ENCODE assay signal across 8 mouse cellular contexts in genomic region chr1:119642367-119642766, GRCm38 (mm10). TPM values are rescaled to one million over a fixed set of nuclear protein-coding genes. Genes with fewer than 3 reads are reported as not detected.
DNase-seq lines count a peak whose midpoint lies in the region; ATAC-seq and TF ChIP-seq lines count a peak whose summit lies in the region.

No protein-coding gene starts in this region.

- no peaks in the 10 kb centered on the region for H3K36me3 ChIP-seq in liver, adult 2 months (ENCODE audit: control insufficient read depth, insufficient read depth, low read length)
- no peaks in the 10 kb centered on the region for H3K36me3 ChIP-seq in embryonic facial prominence, embryonic 10.5 days (replicated peaks)

- H3K9ac ChIP-seq in liver, adult 2 months (ENCODE audit: low read depth, low read length), result no peak overlapping the region

- TF ChIP-seq CTCF in liver, adult 2 months (IDR thresholded peaks at IDR 0.05; ENCODE audit: low read depth, low read length), result peak; percentile 54

- no peaks in the 10 kb centered on the region for H3K27me3 ChIP-seq in liver, adult 2 months (ENCODE audit: control insufficient read depth, insufficient read depth, low read length)
- no peaks in the 10 kb centered on the region for H3K27me3 ChIP-seq in embryonic facial prominence, embryonic 10.5 days (replicated peaks; ENCODE audit: low read depth, poor library complexity, severe bottlenecking)

- H3K9me3 ChIP-seq in embryonic facial prominence, embryonic 10.5 days, result no peaks in the 10 kb centered on the region

- peak; percentile 84 to 85 for ATAC-seq in hematopoietic stem cell, adult 5-6 weeks (replicated peaks in 1 of 2; ENCODE audit: insufficient read depth in 1 of 2, low FRiP score in 2 of 2, low TSS enrichment in 1 of 2, low read depth in 1 of 2, poor library complexity in 2 of 2, severe bottlenecking in 2 of 2)
- no peak for ATAC-seq in erythroid progenitor cell, adult 5-6 weeks (replicated peaks; ENCODE audit: low FRiP score, poor library complexity, severe bottlenecking)

- peaks cover 14% of the 10 kb centered on the region; the same call in 1 of the 2 replicates for H3K79me2 ChIP-seq in liver, adult 2 months (ENCODE audit: control insufficient read depth, insufficient read depth, low read length)

- WGBS in liver, adult 2 months, result 41% methylated on average over 12 of the region's 12 CpGs
- WGBS in embryonic facial prominence, embryonic 10.5 days, result 49% methylated on average over 12 of the region's 12 CpGs

- peak; percentile 75 for DNase-seq in liver, adult 2 months (ENCODE audit: extremely low read depth, low read depth, low spot score)
- DNase-seq in liver, result no peak
- peak; percentile 57 for DNase-seq in embryonic facial prominence, embryonic 10.5 days (ENCODE audit: low spot score)
- peak; percentile 18 for DNase-seq in lung, postnatal 14 days
- DNase-seq in adrenal gland, postnatal 36 days, result no peak
- DNase-seq in right cerebral cortex, adult 18-20 months, result no peak

- H3K4me1 ChIP-seq in liver, adult 2 months (ENCODE audit: control insufficient read depth, insufficient read depth, low read length), result peaks cover 27% of the 10 kb centered on the region
- peaks cover 5% of the 10 kb centered on the region for H3K4me1 ChIP-seq in embryonic facial prominence, embryonic 10.5 days

- TF ChIP-seq POLR2A in liver, adult 2 months (IDR thresholded peaks at IDR 0.05; ENCODE audit: extremely low read depth, insufficient read depth, low read length), result no peak

- H3K27ac ChIP-seq in liver, adult 2 months (replicated peaks; ENCODE audit: insufficient read depth, low read depth, low read length), result 0 out of 2 replicates have a peak overlapping the region, but pooled peaks have one; percentile 3
- H3K27ac ChIP-seq in embryonic facial prominence, embryonic 10.5 days (replicated peaks), result no peak overlapping the region

- no peak overlapping the region for H3K4me3 ChIP-seq in liver, adult 2 months (ENCODE audit: insufficient read depth, low read depth, low read length)
- H3K4me3 ChIP-seq in embryonic facial prominence, embryonic 10.5 days, result no peak overlapping the region

RNA-seq across cellular contexts. Expression of gene Epb41l5, which starts 6.4 kb away (rescaled TPM):
- total RNA-seq in liver, adult 2 months (2014; rRNA removed), result 38.0 and 47.3 TPM in 2 replicates
- 14.9 and 18.8 TPM in 2 replicates for polyA plus RNA-seq in liver, adult 2 months (2012; rRNA removed)
- polyA plus RNA-seq in embryonic facial prominence, embryonic 10.5 days (2016; fragmentation: Nextera tagmentation; extraction: Ambion mirVana), result 25.7 and 32.7 TPM in 2 replicates
- total RNA-seq in hematopoietic stem cell, adult 5-6 weeks (2017), result 4.3 and 5.5 TPM in 2 replicates
- total RNA-seq in adrenal gland, postnatal 36 days (2021), result 10 to 100 TPM in 1 of 2 experiments, 1 to 10 TPM in 1; 9.1 to 11.9 TPM
- not detected in 2 replicates for total RNA-seq in erythroid progenitor cell, adult 5-6 weeks (2015; ENCODE audit: low replicate concordance)
- total RNA-seq in erythroid progenitor cell, adult 5-6 weeks (2017; ENCODE audit: low replicate concordance), result 0.39 and 0.68 TPM in 2 replicates

Comparison
In these comparisons a context has a peak if more than half of its experiments do, and no peak if none do; other contexts are left out.
1. DNase-seq: peak in liver, adult 2 months (single experiment), embryonic facial prominence, embryonic 10.5 days (single experiment) and lung, postnatal 14 days (single experiment); none in liver (single experiment), adrenal gland, postnatal 36 days (0 of 2) and right cerebral cortex, adult 18-20 months (single experiment).